Mouse (Mus musculus) embryo, embryonic 11 days (tissue): ENCODE measurements around the gene Thoc6.

Source experiments
- DNase-seq: peaks from one replicate; pipeline ENCODE4 v3.0.0-alpha.2; 2015

The Thoc6 gene

GRCm38 (mm10) chr17:23676473-23677031, 2.9 kb upstream of the Thoc6 start:
- peak; percentile 56 for DNase-seq

GRCm38 (mm10) chr17:23675564-23676281, 2.0 kb upstream of the Thoc6 start:
- no peak for DNase-seq

GRCm38 (mm10) chr17:23675127-23675526, 1.4 kb upstream of the Thoc6 start:
- no peak for DNase-seq

DNA sequence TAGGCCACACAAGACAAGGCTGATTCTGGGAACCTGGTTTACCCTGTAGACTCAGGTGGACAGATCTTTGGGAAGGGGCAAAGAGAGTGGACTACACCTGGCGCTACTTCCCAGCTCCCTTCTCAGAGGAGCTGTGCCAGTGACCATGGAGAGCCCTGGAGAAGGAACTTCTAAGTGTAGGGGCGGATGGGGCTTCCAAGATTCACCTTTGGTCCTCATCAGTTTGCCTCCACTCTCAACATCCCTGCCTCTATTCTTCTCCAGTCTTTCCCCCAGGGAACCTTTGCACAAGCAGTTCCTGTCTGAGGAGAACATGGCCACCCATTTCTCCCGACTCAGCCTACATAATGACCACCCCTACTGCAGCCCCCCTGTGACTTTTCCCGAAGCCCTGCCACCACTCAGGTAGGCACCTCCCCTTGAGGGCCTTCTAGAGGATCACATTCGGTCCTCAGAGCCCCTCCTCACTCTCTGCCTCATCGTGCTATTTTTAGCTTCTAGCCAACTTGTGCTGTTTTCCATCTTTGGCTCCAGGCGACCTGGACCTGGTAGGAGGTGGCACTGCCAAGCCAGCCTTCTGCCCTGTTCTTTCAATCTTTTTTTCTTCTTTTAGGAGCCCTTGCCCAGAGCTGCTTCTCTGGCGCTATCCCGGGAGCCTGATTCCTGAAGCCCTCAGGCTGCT, 730 bp upstream of the Thoc6 start:
- DNase-seq: no peak

- no peak for DNase-seq
Measured at GRCm38 (mm10) chr17:23672761-23673160, 921 bp downstream of the Thoc6 start.

GRCm38 (mm10) chr17:23671519-23671918, 2.2 kb downstream of the Thoc6 start:
- DNase-seq: no peak

DNA sequence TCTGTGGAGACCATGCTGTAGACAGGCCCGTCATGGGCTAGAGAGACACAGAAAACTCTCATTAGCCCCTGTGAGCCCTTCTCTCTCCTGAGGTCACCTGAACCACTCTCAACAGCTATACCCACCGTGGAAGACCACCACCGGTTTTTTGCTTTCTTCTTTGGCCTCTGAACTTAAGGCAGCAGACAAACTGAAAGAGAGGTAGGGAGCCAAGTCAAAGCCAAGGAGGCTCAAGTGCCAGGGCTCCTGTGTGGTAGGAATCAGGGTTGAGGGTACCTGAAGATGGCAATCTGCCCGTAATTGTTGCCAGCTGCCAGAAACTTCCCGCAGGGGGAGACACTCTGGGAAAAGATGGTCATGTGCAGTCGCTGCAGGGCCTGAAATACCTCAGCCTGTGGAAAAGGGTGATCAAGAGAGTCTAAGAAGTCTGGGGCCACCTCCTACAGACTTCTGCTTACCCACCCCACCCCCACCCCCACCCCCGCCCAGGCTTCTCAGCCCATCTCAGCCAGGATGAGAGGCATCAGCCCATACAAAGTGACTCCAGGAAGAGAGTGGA, 3.1 kb downstream of the Thoc6 start:
- no peak for DNase-seq

- DNase-seq: no peak
Measured at GRCm38 (mm10) chr17:23665511-23665910, 8.2 kb downstream of the Thoc6 start.

- DNase-seq: peak; percentile 69
Measured at GRCm38 (mm10) chr17:23664556-23665021, 9.1 kb downstream of the Thoc6 start.

- no peak for DNase-seq
Measured at GRCm38 (mm10) chr17:23661526-23661925, 12.2 kb downstream of the Thoc6 start.

DNA sequence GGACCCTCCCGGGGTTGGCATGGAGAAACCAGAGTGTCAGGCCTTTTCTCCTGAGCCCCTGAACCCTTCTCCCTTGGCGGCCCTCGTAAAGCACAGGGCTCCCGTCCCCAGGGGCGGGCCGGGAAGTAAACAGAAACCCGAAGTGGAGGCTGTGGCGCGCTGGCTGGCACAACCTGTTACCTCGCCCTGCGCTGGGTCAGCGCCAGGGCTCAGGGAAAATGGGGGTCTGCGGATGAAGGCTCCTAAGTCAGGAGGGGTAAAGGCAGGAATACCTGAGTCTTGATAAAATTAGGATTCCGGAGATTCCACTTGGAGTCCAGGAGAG, 12.8 kb downstream of the Thoc6 start:
- DNase-seq: no peak

DNA sequence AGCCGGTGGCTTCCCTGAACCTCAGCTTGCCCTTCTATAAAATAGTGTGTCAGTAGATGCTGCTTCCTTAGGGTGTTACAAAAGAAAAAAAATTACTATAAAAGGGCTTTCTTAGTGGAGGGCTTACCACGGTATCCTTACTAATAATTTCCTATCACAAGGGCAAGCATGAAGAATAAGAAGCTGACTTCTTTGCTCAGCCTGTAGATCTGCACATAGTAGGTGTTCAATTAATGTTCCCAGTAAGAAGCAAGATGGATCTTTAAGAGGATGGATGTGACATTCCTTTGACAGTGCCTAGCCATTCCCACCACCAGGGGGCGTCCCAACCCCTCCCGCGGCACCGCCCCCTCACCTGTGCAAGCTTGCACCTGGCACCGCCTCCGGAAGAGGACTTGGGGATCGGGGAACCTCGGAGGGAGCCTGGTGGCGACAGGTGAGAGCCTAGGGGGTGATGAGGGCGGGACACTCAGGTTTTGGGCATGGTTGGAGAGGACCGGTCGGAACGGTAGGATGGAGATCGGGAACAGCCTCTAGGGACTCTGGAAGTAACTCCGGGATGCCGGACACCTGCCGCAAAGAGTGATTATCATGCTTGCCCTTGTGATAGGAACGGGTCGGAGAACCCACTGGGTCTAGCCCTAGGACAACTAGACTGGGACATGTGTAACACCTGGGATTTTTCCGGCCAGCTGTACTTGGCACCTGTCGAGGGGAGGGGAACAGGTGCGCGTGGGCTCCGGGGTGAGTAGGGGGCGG, 13.4 kb downstream of the Thoc6 start, which contains the start of gene Bicdl2:
Bicdl2 (plus strand) TSS at position 390 of the 759 bp plus-strand sequence.
- no peak for DNase-seq

DNA sequence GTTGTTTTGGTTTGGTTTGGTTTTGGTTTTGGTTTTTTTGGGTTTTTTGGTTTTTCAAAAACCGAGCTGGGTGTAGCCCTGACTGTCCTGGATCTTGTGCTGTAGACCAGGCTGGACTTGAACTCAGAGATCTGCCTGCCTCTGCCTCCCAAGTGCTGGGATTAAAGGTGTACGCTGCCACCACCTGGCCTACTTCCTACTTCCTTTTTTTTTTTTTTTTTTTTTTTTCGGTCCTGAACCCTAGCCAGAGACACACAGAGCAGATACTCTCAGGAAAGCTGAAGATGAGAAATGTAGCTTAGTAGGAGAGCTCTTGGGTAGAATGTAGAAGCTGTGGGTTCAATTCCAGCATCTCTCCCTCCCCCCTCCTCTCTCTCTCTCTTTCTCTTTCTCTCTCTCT, 15.2 kb downstream of the Thoc6 start:
- no peak for DNase-seq

- DNase-seq: no peak
Measured at GRCm38 (mm10) chr17:23654410-23654809, 19.3 kb downstream of the Thoc6 start.

GRCm38 (mm10) chr17:23654001-23654400, 19.7 kb downstream of the Thoc6 start:
- no peak for DNase-seq

DNA sequence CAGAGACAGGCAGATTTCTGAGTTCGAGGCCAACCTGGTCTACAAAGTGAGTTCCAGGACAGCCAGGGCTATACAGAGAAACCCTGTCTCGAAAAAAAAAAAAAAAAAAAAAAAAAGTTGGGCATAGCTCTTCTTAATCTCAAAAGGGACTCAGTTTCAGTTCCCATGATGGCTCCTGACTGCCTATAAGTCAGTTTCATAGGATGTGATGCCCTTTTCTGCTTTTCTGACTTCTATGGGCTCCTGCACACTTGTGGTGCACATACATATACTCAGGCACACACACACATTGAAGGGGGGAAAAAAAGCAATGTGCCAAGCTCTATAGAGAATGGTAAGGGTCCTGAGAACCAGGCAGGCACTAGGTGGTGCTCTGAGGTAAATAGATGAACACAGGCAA, 20.4 kb downstream of the Thoc6 start:
- DNase-seq: no peak

- no peak for DNase-seq
Measured at GRCm38 (mm10) chr17:23651363-23651762, 22.3 kb downstream of the Thoc6 start.

GRCm38 (mm10) chr17:23645894-23646293, 27.8 kb downstream of the Thoc6 start:
- DNase-seq: no peak

- peak; percentile 56 for DNase-seq
Measured at GRCm38 (mm10) chr17:23644613-23645495, 28.8 kb downstream of the Thoc6 start, which contains the start of gene Mmp25. Mmp25 (minus strand) TSS chr17:23645277.

DNA sequence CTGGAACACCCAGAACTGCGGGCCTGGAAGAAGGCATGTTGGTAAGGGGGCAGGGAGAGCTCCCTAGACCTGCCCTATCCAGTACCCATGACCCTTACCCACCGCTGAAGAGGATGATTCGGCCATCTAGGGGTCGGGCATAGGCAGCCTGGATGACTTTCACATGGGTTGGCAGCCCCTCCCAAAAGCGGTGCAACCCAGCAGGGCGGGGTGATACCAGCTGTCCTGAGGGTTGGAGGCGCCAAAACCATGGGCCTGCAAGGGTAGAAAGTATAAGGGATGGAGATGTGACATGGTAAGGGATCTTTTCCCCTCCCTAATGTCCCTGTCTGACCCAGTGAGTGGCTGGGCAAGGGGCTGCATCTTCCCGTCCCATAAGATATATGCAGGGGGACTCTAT, 42.4 kb downstream of the Thoc6 start:
- no peak for DNase-seq

DNA sequence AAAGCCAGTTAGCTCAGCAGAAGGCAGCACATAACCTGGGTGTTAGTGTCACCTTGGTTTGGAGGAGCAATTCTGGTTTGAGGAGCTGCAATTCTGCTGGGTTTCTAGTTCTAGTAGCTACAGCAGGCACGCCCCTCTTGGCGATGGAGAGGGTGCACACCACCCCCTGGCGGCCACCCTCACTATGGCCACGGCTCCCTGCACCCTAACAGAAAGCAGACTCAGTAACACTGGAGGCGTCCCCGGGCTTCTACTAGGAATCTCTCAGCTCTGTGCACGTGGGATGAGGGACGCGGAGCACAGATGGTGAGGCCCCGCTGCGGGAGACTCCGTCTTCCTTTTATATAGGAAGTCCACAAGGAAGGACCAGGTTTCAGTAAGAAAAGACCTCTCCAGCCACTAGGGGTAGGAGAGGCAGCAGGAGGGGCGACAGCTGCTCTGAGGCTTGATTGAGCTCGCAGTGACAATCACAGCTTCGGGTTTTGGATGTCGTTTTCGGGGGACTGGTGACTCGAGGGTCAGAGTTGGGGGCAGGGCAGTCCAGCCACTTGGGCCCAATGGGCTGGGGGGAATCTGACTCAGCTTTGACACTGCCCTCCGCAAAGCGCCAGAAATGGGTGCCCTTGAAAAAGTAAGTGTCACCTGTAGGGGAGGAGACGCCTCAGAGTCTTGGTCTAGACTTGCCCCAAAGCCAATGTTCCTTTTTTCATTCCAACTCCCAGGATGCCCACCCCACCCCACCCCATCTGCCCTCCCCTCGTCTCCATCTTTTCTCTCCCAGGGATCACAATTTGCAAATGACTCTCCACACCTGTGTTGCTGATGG, 43.3 kb downstream of the Thoc6 start:
- peak; percentile 80 for DNase-seq
